Mouse (Mus musculus) brain, embryonic 14.5 days (tissue): ENCODE results near the gene Kcnd2. TPM values are rescaled to one million over a fixed set of nuclear protein-coding genes. Genes with fewer than 3 reads are reported as not detected.

Experiments used
- DNase-seq: peaks from one replicate; pipeline ENCODE4 v3.0.0-alpha.2; 2011; ENCODE audit warnings: low read depth
- CTCF ChIP-seq: fragments of 200-500 bp; IDR thresholded peaks from 2 replicates; pipeline ENCODE4 v1.5.1; 2012; ENCODE audit warnings: inconsistent platforms, mild to moderate bottlenecking, moderate library complexity, borderline replicate concordance; ENCODE audit not compliant: insufficient read depth, insufficient read length; ENCODE audit errors: extremely low read depth
- POLR2A ChIP-seq: fragments of 200-500 bp; IDR thresholded peaks from 2 replicates; pipeline ENCODE4 v1.6.1; 2012; ENCODE audit warnings: mild to moderate bottlenecking, inconsistent platforms, borderline replicate concordance; ENCODE audit not compliant: poor library complexity, insufficient read depth, insufficient read length, severe bottlenecking; ENCODE audit errors: extremely low read depth
- polyA plus RNA-seq: library from polyadenylated mRNA; depleted of rRNA; stranded (reverse); fragments of >200 nt; gene quantifications from 2 replicates; pipeline ENCODE4 v1.2.3, GENCODE M21; 2012; rRNA removed

Gene Kcnd2
- 9.7 and 18.4 TPM in 2 replicates for polyA plus RNA-seq

- TF ChIP-seq CTCF (no peak), POLR2A (no peak)
- no peak for DNase-seq
Observed at GRCm38 (mm10) chr6:21215491-21216191, at the start of gene Kcnd2. Kcnd2 (plus strand) TSS chr6:21215503.

- TF ChIP-seq CTCF = no peak
- TF ChIP-seq POLR2A = no peak
Observed at GRCm38 (mm10) chr6:21166611-21167010, 48.7 kb upstream of the Kcnd2 start.

GRCm38 (mm10) chr6:21195341-21195740 is 20.0 kb upstream of the Kcnd2 start:
- peak; percentile 9 for DNase-seq
- TF ChIP-seq POLR2A (no peak), CTCF (no peak)

More at GRCm38 (mm10) chr6:21166611-21167010, 48.7 kb upstream of the Kcnd2 start:
- DNase-seq = no peak

DNA sequence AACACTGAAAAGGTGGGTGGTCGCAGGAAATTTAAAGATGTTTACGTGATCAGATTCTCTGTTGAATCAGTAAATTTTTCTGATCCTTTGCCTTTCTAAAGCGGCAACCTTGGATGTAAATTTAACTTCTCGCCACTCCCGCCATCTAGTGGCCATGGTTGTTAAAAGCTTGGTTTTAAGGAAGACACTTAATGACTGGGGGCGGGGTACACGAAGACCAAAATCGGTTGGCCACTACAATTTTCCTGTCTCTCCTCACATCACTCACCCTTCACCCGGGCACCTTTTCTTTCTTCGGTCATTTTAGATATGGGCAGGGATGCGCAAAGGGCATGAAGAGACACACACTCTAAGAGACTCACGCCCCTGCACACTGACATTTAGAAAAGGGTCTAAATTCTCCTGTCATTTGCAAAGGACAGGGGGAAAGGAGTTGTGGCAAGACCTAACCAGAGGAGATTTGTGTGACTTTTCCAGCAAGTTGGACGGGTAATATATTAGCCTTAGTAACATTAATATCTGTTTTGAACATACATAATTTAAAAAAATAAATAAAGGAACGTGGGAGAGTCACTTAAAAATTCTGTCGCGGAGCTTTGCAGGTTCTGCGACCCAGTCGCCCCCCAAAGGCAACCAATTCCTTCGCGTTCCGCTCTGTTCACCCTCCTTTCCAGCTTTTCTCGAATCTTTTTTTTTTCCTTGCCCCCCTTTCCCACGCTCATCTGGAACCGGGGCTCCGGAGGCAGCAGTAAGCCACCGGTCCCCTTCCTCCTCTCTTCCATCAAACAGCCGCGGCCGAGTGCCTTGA is 1.2 kb upstream of the Kcnd2 start:
- DNase-seq = peak; percentile 96
- TF ChIP-seq POLR2A (no peak), CTCF (peak; percentile 73; the same call in 1 of the 2 replicates)

DNA sequence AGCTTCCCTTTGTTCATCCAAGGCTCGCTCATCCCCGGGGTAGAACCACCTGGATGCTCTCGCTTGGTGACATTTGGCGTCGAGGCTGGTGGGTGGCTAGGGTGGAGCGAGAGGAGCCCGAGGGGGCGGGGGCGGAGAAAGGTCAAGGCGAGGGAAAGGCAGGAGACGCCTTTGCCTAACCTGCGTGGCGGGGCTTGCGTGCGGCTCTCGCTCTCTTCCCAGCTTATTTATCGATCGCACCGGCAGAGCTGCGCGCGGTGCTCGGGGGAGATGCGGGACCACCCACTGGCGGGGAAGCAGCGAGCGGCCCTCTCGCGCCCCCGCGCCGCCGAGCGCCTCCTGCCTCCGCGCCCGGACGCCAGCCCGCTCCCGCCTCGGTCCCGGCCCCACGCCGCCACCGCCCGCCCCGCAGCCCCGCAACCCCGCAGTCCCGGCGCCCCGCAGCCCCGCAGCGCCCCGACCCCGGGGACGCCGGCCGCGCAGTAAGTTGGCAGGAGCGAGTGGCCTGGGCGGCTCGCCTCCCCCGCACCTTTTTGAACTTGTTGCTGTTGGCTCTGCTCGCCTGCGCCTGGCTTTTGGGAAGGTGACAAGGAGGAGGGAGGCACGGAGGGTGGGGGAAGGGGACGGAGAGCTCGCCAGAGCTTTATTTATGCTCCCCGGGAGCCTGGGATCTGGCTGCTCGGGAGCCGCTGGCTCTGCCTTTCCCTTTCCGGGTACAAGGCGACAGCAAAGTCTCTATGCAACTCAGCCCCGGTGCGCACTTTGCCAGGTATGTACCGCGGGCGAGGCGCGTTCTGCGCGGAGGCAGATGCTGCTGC is 421 bp upstream of the Kcnd2 start:
- TF ChIP-seq CTCF (no peak), POLR2A (0 out of 2 replicates have a peak, but pooled peaks have one; percentile 27)

GRCm38 (mm10) chr6:21216206-21217020 is 1.1 kb downstream of the Kcnd2 start:
- TF ChIP-seq POLR2A = no peak
- TF ChIP-seq CTCF = no peak
- DNase-seq = peak; percentile 20

More for the DNA sequence above, 421 bp upstream of the Kcnd2 start:
- DNase-seq = peak; percentile 78

DNA sequence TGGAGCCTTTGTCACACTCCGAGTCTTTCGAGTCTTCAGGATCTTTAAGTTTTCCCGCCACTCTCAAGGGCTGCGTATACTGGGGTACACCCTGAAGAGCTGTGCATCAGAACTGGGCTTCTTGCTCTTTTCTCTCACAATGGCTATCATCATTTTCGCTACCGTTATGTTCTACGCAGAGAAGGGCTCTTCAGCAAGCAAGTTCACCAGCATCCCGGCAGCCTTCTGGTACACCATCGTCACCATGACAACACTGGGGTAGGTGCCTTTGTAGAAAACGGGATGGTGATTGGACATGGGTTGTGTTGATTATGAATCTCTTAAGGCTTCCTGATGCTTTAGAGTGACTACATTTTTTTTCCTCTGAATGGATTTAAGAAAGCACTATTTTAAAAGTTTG is 1.9 kb downstream of the Kcnd2 start:
- no peak for TF ChIP-seq POLR2A
- TF ChIP-seq CTCF = no peak
- DNase-seq = no peak

- TF ChIP-seq POLR2A = no peak
- no peak for TF ChIP-seq CTCF
- DNase-seq = no peak
Observed at GRCm38 (mm10) chr6:21226124-21226523, 10.8 kb downstream of the Kcnd2 start.

DNA sequence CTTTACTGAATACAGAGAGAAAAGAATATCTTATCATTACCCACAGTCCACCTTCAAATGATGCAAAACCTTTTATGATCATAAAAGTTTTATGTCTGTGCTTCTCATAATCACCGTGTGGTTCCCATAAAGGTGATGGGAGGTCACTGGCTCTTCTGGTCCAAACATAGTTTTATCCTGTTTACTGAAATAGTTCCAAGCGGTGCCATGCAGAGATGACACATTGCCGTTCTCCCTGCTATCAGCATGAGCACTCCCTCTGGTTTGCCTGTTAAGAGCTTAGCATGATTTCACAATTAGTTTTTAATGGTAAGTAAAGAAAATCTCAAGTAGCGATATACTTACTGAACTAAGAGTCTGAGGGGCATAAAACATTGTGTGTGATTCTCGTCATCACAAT is 43.7 kb downstream of the Kcnd2 start:
- DNase-seq = no peak
- TF ChIP-seq CTCF = no peak
- no peak for TF ChIP-seq POLR2A

- TF ChIP-seq CTCF (no peak), POLR2A (no peak)
- DNase-seq = no peak
Observed at GRCm38 (mm10) chr6:21267897-21268296, 52.6 kb downstream of the Kcnd2 start.
